Mouse (Mus musculus) spleen, postnatal 4 days (tissue): ENCODE results near the gene Pik3cb.

ENCODE experiments used
- DNase-seq, 2 experiments: peaks; one replicate each; pipeline ENCODE4 v3.0.0; 2022; ENCODE audit warnings: low spot score in 2 of 2

The Pik3cb gene

DNA sequence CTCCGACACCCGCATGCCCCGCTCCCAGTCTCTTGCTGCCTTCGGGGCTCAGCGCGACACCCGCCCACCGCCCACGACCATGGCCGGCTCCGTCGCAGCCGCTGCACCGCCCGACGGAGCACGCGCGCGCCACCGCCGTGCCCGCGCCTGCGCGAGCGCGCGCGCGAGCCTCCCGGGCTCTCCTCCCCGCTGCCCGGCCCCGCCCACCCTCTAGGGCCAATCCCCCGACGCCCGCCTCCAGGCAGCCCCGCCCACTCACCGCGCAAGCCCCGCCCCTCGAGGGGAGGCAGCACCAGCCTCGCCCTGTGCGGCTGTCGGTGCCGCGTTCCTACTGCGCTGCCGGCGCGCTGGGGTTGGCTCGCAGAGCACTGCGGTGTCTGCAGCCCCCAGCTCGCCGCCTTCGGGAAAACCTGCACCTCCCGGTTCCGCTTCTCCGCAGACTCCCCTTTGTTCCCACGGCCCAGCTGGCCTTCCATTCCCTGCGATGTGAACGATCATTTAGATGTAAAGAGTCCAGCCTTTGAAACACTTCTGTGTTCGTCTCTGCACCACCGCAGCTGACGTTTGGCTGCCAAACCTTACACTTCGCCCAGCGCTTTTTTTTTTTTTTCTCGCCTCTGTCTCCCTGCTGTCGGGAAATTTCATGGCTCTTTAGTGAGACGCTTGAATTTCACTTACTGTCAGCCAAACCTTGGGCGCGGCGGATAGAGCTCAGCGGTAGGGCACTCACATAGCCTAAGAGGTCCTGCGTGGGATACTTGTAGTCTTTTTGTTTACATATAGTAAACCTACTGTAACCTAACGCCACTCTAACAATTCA is at the start of gene Pik3cb:
TSS of gene Pik3cb (minus strand) at position 559 of the 820 bp plus-strand sequence.
- DNase-seq = peak; percentile 100

DNA sequence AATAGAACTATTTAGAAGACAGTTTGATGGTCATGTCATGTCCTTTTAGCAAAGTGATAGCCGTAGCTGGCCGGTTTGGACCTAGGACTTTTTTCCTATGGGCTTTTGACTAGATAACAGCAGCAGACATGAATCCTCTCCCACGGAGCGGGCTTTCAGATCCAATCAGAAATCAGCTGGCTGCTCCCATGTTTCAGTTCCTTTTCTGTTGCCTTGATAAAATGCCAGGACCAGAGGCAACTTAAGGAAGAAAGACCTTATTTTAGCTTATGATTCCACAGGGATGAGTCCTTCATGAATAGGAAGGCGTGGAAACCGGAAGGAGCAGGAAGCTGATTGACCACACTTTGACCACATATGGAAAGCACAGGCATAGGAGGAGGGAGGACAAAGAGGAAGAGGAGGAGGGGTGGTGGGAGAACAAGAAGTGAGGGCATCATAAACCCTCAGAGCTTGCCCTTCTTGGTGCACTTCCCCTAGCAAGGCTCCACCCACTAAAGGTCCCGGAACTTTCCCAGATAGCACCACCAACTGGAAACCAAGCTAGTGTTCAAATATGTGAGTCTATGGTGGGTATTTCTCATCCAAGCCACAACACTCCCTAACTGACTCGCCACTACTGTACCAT is 42.7 kb upstream of the Pik3cb start:
- peak in 1 of 2 experiments; percentile 19 for DNase-seq

DNA sequence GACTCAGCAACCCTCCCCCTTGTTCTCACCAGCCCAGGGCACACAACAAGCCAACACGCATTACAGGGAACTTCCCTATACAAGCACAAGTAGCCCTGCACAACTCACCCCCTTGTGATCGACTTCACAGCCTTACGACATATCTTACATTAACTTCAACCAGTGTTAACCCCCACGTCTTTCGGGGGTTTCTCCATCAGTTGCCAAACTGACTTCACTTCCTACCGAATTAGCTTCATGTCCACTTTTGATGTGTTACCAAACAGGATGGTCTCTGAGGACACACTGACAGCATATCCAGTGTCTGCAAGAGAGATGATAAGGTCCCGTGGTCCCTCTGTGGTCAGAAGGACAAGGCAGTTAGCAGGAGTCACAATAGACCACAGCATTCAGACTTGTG is 41.7 kb upstream of the Pik3cb start:
- DNase-seq = peak in 1 of 2 experiments; percentile 17

DNA sequence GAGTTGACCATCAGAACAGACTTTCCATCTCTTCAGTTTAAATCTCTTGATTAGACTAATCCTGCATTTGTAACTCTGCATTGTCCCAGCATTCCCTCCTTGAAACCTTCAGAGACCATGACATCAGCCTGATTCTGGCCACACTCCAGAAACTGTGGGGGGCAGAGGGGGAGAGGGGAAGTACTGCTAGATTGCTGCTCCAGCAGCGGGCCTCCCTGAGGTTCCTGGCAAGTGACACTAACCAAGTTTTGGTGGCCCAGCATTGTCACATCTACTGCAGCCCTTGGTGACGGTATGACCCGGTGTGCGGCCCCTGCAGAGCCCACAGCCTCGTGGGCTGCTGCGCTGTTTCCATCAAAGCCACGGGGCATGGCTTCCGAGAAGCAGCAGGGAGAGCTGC is 39.9 kb upstream of the Pik3cb start:
- DNase-seq = no peak

DNA sequence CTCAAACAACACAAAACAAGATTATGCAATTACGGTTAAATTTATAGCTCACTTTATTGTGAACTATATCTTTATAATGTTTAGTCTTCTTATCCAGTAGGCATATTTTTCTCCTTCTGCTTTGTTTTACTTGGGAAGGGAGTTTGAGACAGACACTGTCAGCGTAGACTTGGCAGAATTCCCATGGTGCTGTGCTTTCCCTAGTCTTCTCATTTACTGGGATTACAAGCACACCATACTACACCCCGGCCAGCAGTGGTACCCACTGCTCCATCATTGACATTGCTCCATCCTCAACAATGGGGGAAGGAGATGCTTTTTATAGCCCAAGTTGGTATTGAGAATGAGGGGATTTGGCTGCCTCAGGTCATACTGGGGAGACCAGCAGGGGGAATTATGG is 38.3 kb upstream of the Pik3cb start:
- DNase-seq = no peak

DNA sequence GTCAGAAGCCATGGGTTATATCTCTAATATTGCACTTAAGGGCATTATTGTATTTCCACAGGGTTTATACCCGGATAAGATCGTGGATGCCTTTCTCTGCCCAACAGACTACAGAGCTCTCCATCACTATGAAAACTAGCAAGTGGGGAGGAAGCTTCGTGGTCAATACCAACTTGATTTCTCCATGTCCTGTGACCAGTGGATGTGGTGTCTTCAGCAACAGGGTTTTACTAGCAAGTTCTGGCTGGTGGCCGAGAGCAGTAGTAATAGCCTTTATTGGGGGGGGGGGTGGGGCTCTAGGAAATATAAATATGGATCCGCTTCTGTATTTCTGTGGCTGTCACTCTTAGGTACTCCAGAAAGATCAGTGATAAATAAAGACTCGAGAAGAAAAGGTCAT is 35.4 kb upstream of the Pik3cb start:
- DNase-seq = no peak

DNA sequence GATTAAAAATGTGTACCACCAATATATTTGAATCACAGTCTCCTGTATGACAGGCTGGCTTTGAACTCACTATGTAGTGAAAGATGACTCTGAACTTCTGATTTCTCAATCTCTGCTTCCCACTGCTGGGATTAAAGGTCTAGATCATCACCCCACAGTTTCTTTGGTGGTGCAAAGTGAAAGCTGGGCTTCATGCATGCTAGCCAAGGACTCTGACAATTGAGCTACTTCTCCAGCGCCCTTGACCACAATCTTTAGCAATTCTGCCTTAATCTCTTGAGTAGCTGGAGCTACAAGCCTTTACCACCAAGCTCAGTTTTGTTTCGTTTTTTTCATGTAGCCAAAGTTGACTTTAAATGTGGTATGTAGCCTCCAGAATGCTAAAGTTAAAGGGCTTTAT is 32.4 kb upstream of the Pik3cb start:
- DNase-seq = no peak

DNA sequence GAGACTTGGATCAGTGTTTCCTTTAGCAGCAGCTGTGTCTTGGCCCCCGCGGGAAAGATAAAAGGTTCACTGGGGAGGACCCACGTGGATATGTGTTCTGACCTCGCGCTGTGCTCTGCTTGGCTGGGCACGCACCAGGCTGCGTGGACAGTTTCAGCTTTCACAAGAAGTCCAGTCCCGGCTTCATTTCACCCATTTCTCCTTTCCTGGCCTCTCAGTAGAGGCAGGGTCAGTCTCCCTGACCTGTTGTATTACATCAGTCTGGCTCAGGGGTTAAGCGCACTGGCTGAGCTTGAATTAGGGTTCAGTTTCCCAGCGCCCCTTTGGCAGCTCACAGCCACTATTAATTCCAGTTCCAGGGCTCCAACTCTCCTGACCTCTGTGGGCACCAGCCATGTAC is 30.8 kb upstream of the Pik3cb start:
- no peak for DNase-seq

DNA sequence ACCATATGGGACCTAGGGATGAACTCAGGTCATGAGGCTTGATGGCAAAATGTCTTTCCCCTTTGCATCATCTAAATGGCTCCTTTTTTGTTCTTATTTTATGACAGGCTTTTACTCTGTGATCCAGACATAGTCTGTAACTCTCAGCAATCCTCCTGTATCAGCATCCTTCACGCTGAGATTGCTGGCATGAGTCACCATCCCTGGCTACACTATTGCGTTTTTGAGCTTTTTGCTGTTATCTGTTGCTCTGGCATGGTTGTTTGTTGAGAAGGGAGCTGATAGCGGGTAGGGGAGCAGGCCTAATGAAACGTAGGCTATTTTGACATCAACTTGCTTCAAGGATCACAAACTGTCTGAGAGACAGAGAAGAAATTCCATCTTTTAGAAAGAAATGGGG is 28.6 kb upstream of the Pik3cb start:
- no peak for DNase-seq

DNA sequence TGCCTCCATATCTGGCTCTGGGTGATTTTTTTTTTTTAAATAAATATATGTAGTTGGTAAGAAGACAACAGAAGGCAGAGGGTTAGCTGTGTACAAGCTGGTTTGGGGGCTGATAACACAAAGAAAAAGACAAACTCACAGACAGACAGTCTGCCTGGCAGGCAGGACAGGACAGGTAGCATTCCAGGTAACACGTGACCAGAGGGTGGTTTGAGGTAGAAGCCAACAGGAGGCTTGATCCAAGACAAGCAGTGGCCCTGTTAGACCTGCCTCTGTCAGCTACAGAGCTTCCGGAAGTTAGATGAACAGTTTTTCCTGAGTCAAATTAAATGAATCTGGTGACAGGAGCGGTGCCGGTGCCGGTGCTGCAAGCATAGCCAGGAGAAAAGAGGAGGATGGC is 26.5 kb upstream of the Pik3cb start:
- no peak for DNase-seq

DNA sequence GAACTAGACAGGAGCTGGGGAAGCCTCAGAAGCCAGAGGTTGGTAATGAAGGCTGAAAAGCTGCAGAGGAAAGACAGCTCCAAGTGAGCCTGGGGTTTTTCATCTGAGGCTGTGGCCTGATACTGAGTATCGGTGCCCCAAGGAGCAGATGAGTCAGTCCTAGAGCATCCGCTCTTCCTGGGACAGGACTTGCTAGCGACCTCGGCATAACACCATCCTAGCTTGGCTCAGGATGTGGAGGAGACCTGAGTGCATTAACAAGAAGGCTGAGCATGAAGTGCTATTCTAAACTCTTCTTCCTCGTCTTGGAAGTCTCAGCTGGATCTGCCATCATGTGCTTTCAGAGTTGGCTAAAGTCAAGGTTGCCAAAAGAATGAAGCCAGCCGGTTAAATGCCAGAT is 25.5 kb upstream of the Pik3cb start:
- DNase-seq = no peak

DNA sequence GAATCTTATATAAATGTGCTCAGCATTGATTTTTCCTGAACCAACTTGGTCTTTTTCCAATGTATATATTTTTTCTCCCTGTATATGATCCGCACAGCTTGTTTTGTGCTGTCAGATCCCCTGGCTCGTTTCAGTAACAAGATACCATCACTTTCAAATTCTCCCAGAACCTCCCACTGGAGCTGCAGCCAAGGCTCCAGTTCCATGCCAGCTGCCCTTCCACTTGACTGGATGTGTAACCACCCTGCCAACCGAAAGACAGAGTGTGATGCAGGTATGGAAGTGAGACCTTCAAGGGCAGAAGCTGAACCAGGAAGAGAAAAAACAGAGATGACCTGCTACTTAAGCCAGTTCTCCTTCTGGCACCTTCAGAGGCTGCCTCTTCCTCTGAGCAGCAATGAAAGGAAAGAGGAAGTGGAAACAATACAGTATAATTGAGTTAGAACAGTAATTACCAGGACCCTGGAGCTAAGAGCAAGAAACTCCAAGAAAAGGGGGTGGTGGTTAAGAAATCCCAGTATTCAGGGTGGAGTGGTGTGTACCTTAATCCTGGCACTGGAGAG is 24.3 kb upstream of the Pik3cb start:
- DNase-seq = no peak

DNA sequence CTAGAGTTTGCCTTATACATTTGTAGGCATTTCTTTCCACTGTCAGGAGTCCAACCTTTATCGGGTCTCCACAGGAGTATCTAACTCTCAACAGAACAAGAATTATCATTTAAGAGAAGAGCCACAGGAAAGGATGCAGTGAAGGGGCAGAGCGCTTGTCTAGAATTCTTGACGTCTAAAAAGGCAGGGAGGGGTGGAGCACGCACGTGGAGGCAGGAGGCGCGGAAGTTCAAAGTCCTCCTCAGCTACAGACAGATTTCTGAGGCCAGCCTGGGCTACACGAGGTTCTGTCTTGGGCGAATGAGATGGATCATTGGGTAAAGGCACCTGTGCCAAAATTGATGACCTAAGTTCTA is 23.7 kb upstream of the Pik3cb start:
- DNase-seq = no peak

DNA sequence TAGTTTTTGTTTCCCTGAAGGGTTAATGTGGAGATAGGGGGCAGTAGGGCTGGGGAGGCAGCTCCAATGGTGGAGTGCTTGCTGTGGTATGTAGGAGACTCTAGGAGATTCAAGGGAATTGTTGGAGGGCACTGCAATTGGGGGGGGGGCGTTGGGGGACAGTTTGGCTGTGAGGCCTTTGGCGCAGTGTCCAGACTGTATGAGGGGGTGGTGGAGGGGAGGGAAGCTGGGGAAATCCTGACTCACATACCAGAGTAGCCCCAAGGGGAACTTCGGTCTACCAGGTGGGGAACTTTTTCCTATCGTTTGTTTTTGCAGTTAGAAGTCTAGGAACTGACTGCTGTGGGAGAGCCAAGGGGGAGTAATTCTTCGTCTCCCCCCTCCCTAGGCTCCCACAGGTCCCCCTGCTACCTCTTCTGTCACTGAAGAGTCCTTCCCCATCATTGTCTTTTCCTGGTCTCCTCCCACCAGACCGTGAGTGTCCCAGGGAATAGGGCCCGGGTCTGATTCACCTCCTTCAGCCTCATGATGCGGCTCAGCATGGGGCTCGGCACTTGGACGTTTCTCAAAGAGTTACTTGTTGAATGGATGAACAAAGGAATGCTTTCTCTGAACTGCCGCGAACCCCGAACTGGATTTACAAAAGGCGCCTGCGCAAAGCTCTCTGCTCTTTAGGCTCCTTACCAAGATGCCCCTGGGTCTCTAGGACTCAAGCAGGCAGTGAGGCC is 23.2 kb upstream of the Pik3cb start:
- DNase-seq = peak in 1 of 2 experiments; percentile 60

DNA sequence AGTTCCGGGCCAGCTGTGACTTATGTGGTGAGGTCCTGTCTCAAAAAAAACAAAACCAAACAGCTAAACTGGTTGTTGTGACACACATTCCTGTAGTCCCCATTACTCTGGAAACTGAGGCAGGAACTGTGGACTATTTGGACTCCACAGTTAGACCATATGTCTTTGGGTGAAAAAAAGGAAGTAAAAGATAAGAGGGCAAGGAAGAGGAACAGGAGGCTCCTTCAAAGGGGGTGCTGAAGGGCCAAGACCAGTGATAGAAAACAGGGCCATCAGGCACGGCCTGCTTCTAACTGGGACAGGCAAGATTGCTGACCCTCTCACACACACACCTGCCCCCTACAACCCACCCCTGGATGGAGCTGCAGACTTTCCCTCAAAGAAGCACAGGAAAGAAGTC is 22.4 kb upstream of the Pik3cb start:
- DNase-seq = no peak

DNA sequence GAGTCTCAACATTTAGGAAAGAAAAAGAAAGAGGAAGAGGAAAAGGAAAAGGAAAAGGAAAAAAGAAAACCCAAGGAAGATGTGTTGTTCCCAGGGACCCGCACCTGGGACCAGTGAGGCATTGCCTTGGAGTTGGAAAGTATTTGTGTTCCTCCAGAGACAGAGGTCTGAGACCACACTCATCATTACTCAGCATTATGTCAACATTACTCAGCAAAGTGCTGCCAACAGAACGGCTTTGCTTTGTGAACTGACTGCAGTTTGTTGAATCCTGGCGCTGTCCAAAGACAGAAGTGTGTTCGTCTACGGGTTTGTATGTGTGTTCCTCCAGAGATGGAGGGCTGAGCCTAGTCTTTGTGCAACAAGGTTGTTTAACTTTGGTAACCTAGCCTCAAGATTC is 20.4 kb upstream of the Pik3cb start:
- DNase-seq = no peak

DNA sequence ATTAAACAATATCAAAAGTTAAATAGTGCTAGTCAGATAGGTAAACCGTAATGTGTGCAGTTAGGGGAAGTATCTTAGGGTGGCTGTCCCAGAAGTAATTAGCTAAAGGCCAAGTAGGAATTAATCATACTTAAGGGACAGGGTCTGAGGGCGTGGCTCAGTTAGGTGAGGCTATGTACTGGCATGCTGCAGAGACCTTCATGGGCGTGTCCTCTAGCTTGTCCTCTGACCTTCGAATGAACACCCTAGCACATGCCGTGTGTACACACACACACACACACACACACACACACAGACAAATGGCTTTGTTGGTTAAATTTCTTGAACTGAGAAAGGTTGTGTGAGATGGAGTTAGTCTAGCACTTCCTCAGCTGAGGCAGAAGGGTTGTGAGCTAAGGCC is 19.5 kb upstream of the Pik3cb start:
- DNase-seq = no peak

DNA sequence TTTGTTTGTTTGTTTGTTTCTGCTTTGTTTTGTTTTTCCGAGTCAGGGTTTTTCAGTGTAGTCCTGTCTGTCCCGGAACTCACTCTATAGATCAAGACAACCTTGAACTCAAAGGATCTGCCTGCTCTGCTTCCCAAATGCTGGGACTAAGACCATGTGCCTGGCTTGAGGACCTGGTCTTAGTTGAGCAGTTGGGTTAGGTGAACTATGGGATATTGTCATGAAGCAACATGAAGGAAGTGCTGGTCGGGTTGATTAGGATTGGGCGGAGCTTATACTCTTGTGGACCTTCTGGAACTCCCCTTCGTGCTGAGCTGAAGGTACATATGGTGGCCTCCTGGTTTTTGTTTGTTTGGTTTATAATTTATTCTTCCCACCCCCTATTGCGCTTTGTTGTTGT is 18.3 kb upstream of the Pik3cb start:
- no peak for DNase-seq

DNA sequence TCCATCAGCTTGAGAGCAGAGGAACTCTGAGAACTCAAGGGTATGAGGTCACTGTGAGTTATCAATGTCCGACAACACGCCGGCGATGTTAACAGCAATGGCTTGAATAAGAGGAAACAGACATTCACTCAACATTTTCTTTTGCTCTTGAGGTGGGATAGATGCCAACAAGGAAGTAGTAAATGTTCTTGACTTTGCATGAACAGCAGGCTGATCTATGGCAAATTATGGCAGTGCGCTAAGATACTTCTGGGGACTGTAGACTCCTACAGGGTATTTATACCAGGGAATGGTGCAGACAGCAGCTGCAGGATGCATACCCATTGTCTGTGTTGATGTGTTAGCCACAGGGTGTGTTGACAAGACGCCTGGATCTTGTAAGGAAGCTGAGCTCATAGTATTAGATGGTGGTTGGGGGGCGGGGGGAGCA is 17.8 kb upstream of the Pik3cb start:
- DNase-seq = no peak

DNA sequence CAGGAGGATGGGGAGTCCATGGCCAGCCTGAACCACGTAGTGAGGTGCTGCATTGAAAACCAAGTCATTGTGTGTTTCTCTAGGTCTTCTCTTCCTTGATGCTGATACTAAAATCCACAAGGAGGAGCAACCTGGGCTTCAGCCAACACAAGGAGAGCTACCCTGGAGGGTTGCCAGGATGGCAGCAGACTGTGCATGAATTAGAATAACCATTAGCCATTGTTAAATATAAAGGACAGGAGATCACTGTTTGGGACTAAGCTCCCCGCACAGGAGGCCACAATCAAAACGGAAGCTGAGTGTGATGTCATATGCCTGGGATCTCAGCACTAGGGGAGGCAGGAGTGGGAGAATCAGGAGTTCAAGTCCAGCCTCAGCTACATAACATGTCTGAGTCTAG is 13.2 kb upstream of the Pik3cb start:
- no peak for DNase-seq

DNA sequence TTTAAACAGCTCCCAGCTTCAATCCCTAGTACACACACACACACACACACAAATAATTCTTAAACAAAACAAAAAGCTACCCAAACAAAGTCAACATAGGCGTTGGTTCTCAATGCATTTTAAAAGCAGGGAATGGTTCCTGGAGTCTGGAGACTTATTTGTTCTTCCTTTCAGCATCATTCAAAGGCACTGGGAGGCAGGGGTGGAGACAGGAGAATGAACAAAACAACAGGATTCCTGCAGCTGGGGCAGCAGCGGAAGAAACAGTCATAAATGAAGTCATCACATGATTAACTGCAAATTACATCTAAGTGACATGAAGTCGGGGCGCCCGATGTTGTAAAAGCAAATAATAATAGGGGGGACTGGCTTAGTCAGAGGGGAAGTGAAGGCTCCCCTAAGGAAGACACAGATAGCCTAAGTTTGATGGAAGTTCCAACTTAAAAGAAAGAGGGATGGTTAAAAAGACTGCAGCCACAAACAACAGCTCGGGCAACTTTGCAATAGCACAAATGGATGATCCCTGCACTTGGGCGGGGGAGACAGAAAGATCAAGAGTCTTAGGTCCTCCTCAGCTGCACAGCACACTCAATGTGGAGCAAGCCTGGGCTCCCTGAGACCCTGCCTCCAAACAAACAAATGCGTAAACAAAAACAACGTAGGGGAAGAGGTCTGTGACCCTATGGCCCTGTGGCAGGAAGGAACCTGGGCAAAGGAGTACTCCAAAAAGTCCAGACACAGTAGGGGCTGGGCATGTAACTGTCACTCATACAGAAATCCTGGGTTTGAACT is 12.5 kb upstream of the Pik3cb start:
- DNase-seq = no peak
